Mouse (Mus musculus) hematopoietic multipotent progenitor cell, adult 10-12 weeks (in vitro differentiated cells): ENCODE results near the gene Krtap2-4. TPM values are rescaled to one million over a fixed set of nuclear protein-coding genes. Genes with fewer than 3 reads are reported as not detected.

Experiments used
- polyA plus RNA-seq: library from polyadenylated mRNA; stranded (reverse); fragments of >175 nt; gene quantifications from 2 replicates; pipeline ENCODE4 v1.2.3, GENCODE M21; 2012; ENCODE audit warnings: low replicate concordance

Gene Krtap2-4
- polyA plus RNA-seq, result not detected in 2 replicates

DNA sequence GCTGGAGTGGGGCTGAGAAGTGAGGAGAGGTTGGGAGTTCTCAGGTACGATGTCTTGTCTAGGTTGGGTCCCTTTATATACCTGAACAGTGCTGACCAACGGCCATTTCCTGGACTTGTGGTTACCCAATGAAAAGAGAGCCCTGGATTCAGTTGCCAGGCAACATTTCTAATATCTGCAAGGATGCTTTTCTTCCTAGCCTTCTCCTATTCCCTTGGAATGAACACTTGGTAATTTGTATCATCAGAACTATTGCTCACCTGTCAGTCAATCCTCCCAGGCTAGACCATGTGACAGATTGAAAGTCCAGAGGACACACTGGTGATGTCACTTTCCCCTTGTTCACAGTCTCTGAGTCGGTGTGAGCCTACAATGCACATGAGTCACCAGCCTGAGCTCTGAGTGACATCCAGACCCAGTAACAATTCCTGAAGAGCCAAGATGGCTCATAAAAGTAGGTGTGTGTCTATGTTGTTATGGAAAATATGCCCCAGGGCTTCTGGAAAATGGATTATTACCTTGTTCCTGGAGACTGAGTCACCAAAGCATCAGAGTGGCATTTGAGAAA is at the start of gene Krtap2-4:
Gene Krtap2-4 (minus strand): TSS at position 51 of the 568 bp plus-strand sequence.

DNA sequence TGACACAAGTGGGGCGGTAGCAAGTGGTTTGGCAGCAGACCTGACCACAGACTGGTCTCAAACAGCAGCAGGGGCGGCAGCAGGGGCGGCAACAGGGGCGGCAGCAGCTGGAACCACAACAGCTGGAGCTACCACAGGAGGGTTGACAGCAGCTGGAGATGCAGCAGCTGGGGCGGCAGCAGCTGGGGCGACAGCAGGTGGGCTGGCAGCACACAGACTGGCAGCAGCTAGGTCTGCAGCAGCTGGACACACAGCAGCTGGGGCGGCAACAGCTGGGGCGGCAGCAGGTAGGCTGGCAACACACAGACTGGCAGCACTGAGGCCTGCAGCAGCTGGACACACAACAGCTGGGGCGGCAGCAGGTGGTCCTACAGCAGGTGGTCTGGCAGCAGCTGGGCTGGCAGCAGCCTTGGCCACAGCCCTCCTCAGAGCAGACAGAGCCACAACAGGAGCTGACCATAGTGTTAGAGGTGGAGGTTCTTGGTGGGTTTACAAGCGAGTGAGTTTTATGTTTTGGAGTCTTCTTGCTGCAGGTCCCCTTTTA is 43.9 kb upstream of the Krtap2-4 start, which contains the start of gene Gm11563:
Gene Gm11563 (minus strand): TSS at position 494 of the 544 bp plus-strand sequence.

DNA sequence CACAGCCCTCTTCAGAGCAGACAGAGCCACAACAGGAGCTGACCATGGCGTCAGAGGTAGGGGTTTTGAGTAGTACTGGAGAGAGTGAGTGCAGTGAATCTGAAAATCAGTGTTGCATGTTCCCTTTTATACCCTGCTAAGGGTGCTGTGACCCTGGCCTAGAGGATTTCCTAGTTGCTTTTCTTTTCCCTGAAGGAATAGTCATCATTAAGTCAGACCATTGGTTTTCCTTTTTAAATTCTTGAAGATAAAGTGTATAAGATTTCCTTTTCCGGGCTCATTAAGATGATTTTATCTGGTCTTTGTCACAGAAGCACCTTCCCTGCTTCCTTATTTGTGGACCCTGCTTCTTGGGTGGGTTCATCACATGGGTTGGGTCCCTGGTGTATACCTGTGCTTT is 35.5 kb upstream of the Krtap2-4 start, which contains the start of gene Gm11555:
Gene Gm11555 (minus strand): TSS at position 101 of the 400 bp plus-strand sequence.

DNA sequence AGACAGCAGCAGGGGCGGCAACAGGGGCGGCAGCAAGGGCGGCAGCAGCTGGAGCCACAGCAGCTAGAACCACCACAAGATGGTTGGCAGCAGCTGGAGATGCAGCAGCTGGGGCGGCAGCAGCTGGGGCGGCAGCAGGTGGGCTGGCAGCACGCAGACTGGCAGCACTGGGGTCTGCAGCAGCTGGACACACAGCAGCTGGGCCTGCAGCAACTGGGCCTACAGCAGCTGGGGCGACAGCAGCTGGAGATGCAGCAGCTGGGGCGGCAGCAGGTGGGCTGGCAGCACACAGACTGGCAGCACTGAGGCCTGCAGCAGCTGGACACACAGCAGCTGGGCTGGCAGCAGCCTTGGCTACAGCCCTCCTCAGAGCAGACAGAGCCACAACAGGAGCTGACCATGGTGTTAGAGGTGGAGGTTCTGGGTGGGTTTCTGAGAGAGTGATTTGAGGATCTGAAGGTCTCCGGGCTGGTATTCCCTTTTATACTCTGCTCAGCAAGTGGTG is 29.0 kb upstream of the Krtap2-4 start, which contains the start of gene Krtap4-7:
Gene Krtap4-7 (minus strand): TSS at position 455 of the 505 bp plus-strand sequence.

DNA sequence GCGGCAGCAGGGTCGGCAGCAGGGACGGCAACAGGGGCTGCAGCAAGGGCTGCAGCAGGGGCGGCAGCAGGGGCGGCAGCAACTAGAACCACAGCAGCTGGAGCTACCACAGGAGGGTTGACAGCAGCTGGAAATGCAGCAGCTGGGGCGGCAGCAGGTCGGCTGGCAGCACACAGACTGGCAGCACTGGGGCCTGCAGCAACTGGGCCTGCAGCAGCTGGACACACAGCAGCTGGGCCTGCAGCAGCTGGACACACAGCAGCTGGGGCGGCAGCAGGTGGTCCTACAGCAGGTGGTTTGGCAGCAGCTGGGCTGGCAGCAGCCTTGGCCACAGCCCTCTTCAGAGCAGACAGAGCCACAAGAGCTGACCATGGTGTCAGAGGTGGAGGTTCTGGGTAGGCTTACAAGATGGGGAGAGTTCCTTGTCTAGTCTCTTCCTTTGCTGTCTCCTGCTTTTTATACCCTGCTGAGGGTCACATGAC is 20.0 kb upstream of the Krtap2-4 start, which contains the start of gene Krtap4-2:
Gene Krtap4-2 (minus strand): TSS at position 432 of the 482 bp plus-strand sequence.

DNA sequence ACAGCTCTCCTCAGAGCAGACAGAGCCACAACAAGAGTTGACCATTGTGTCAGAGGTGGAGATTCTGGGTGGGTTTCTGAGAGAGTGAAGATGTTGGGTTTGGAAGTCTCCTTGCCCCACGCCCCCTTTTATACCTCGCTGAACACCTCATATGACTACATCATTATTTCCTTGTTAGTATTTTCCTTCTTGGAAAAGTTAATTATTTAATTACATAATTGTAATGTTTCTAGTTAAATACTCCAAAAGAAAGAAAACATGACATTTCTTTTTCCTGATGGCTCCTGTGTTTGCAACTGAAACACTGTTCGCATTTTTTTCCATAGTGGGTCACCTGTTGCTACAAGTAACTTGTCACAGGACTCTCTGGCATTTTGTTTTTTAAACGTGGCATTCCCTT is 13.5 kb upstream of the Krtap2-4 start, which contains the start of gene Krtap4-1:
Gene Krtap4-1 (minus strand): TSS at position 101 of the 400 bp plus-strand sequence.

DNA sequence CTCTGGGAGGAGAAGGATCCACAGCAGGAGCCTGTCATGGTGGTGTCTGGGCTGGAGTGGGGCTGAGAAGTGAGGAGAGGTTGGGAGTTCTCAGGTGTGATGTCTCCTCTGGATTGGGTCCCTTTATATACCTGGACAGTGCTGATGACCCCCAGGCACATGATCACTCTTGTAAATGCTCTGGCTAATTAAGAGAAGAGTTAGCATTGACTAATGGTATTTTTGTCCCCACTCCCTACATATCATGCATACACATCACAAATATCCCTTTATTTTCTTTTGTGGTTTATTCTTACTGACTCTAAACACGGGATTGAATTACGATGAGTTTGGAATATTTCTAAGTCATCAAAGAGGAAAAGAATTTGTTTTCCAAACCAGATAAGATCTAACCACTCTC is 5.7 kb upstream of the Krtap2-4 start, which contains the start of gene Gm11562:
Gene Gm11562 (minus strand): TSS at position 101 of the 400 bp plus-strand sequence.

DNA sequence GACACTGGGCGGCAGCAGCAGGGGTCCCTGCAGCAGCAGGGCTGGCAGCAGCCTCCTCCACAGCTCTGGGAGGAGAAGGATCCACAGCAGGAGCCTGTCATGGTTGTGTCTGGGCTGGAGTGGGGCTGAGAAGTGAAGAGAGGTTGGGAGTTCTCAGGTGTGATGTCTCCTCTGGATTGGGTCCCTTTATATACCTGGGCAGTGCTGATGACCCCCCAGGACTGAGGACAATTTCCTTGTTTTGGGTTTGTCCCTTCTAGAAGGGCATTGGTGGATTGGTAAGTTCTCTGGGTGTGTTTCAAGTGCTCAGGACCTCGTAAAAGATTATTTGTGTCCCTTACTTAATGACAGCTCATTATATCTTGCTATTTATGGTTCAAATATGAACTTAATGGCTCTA is 4.6 kb downstream of the Krtap2-4 start, which contains the start of gene Gm11937:
Gene Gm11937 (minus strand): TSS at position 101 of the 400 bp plus-strand sequence.

DNA sequence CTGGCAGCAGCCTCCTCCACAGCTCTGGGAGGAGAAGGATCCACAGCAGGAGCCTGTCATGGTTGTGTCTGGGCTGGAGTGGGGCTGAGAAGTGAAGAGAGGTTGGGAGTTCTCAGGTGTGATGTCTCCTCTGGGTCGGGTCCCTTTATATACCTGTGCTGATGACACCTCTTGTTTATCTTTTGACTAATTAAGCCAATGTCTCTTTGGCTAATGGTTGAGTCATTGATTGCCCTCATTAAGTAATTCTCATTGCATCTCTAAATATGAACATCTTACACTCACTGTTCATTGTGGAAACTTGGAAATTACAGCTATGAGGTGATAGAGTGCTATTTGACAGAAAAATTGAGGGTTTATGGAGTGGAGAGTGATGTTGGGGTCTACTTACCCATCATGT is 11.4 kb downstream of the Krtap2-4 start, which contains the start of gene Gm11938:
Gene Gm11938 (minus strand): TSS at position 101 of the 400 bp plus-strand sequence.

DNA sequence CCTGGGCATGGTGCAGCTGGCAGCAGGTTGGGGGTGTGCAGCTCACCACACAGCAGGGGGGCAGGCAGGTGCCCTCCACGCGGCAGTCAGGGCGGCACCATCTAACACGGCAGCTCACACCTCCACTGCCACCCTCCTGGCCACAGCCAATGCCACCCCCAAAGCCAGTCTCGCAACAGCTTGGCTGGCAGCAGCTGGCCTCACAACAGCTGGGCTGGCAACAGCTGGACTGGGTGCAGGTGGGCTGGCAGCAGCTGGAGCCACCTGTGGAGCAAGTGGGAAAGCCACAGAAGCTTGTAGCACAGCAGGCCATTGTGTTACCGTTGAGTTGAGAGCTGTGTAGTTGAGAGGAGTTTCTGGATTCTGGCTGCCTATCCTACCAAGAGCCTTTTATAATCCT is 16.9 kb downstream of the Krtap2-4 start, which contains the start of gene Krtap9-3:
Gene Krtap9-3 (minus strand): TSS at position 364 of the 400 bp plus-strand sequence.

DNA sequence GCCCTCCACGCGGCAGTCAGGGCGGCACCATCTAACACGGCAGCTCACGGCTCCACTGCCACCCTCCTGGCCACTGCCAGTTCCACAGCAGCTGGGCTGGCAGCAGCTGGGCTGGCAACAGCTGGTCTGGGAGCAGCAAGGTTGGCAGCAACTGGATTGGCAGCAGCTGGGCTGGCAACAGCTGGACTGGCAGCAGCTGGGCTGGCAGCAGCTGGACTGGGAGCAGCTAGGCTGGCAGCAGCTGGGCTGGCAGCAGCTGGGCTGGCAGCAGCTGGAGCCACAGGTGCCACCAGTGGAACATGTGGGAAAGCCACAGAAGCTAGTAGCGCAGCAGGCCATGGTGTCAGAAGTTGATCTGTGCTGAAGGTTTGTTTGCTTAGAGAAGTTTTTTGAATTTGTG is 23.7 kb downstream of the Krtap2-4 start, which contains the start of gene Krtap1-3:
Gene Krtap1-3 (minus strand): TSS at position 359 of the 400 bp plus-strand sequence.

DNA sequence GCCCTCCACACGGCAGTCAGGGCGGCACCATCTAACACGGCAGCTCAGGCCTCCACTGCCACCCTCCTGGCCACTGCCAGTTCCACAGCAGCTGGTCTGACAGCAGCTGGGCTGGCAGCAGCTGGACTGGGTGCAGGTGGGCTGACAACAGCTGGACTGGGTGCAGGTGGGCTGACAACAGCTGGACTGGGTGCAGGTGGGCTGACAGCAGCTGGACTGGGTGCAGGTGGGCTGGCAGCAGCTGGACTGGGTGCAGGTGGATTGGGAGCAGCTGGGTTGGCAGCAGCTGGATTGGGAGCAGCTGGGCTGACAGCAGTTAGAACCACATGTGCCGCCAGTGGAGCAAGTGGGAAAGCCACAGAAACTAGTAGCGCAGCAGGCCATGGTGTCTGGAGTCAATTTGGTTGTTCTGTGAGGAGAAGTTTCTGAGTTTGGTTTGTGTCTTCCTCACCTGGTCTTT is 31.4 kb downstream of the Krtap2-4 start, which contains the start of gene Krtap1-4:
Gene Krtap1-4 (minus strand): TSS at position 410 of the 460 bp plus-strand sequence.

DNA sequence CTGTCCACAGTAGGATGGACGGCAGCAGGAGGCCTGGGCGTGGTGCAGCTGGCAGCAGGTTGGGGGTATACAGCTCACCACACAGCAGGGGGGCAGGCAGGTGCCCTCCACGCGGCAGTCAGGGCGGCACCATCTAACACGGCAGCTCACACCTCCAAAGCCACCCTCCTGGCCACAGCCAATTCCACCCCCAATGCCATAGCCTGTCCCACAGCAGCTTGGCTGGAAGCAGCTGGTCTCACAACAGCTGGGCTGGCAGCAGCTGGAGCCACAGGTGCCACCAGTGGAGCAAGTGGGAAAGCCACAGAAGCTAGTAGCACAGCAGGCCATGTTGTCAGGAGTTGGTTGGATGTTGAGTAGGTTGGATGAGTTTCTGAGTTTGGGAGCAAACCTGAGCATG is 34.0 kb downstream of the Krtap2-4 start, which contains the start of gene Krtap1-5:
Gene Krtap1-5 (minus strand): TSS at position 381 of the 400 bp plus-strand sequence.

DNA sequence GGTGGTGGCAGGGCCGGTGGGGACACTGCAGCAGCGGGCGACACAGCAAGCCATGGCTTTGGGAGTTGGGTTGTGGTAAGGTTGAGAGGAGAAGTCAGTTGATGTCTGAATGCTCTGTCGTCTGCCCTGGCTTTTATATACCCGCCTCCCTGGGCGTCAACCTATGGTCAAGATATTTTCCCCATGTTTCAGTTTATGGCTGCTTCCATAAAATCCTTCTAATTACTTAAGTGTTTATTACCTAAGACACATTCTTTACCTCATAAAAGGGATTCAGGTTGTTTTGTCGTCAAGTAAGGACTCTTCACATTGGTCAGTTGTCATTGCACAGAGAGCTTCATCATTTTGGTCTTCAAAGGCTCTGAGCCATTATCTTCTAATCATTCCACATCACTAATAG is 48.1 kb downstream of the Krtap2-4 start, which contains the start of gene Krtap3-1:
Gene Krtap3-1 (minus strand): TSS at position 101 of the 400 bp plus-strand sequence.

Other genes starting within 250 kb of the Krtap2-4 start
- gene Krt28, start 239.9 kb downstream of the Krtap2-4 start, polyA plus RNA-seq, result not detected in 2 replicates
- 4.0 and 10.0 TPM in 2 replicates for gene Krt10, start 225.5 kb downstream of the Krtap2-4 start, polyA plus RNA-seq
- gene Krt12, start 192.6 kb downstream of the Krtap2-4 start, polyA plus RNA-seq, result not detected in 2 replicates
- not detected in 2 replicates for gene Krt20, start 176.7 kb downstream of the Krtap2-4 start, polyA plus RNA-seq
- gene Krt23, start 121.7 kb downstream of the Krtap2-4 start, polyA plus RNA-seq, result not detected in 2 replicates
- not detected in 2 replicates for gene Krt39, start 93.5 kb downstream of the Krtap2-4 start, polyA plus RNA-seq
- gene Krt40, start 71.7 kb downstream of the Krtap2-4 start, polyA plus RNA-seq, result not detected in 2 replicates
- gene Krtap3-3, start 64.0 kb downstream of the Krtap2-4 start, polyA plus RNA-seq, result not detected in 2 replicates
- not detected in 2 replicates for gene Krtap3-2, start 58.0 kb downstream of the Krtap2-4 start, polyA plus RNA-seq
- not detected in 2 replicates for gene Gm11939, start 55.4 kb downstream of the Krtap2-4 start, polyA plus RNA-seq
- gene Krtap3-1, start 48.2 kb downstream of the Krtap2-4 start, polyA plus RNA-seq, result not detected in 2 replicates
- not detected in 2 replicates for gene Krtap1-5, start 33.8 kb downstream of the Krtap2-4 start, polyA plus RNA-seq
- gene Krtap1-4, start 31.2 kb downstream of the Krtap2-4 start, polyA plus RNA-seq, result not detected in 2 replicates
- not detected in 2 replicates for gene Krtap1-3, start 23.5 kb downstream of the Krtap2-4 start, polyA plus RNA-seq
- not detected in 2 replicates for gene Krtap9-3, start 16.7 kb downstream of the Krtap2-4 start, polyA plus RNA-seq
- gene Gm11938, start 11.5 kb downstream of the Krtap2-4 start, polyA plus RNA-seq, result not detected in 2 replicates
- not detected in 2 replicates for gene Gm11937, start 4.7 kb downstream of the Krtap2-4 start, polyA plus RNA-seq
- gene Gm11562, start 5.6 kb upstream of the Krtap2-4 start, polyA plus RNA-seq, result not detected in 2 replicates
- gene Krtap4-1, start 13.4 kb upstream of the Krtap2-4 start, polyA plus RNA-seq, result not detected in 2 replicates
- gene Krtap4-2, start 20.2 kb upstream of the Krtap2-4 start, polyA plus RNA-seq, result not detected in 2 replicates
- not detected in 2 replicates for gene Krtap4-7, start 29.2 kb upstream of the Krtap2-4 start, polyA plus RNA-seq
- gene Gm11555, start 35.4 kb upstream of the Krtap2-4 start, polyA plus RNA-seq, result not detected in 2 replicates
- not detected in 2 replicates for gene Gm11563, start 44.1 kb upstream of the Krtap2-4 start, polyA plus RNA-seq
- not detected in 2 replicates for gene Krtap4-6, start 51.1 kb upstream of the Krtap2-4 start, polyA plus RNA-seq
- gene Gm14190, start 75.9 kb upstream of the Krtap2-4 start, polyA plus RNA-seq, result not detected in 2 replicates
- not detected in 2 replicates for gene Gm14180, start 119.4 kb upstream of the Krtap2-4 start, polyA plus RNA-seq
- gene Gm11595, start 158.1 kb upstream of the Krtap2-4 start, polyA plus RNA-seq, result not detected in 2 replicates
- not detected in 2 replicates for gene Krtap4-8, start 165.9 kb upstream of the Krtap2-4 start, polyA plus RNA-seq
- gene Krtap4-9, start 170.4 kb upstream of the Krtap2-4 start, polyA plus RNA-seq, result not detected in 2 replicates
- not detected in 2 replicates for gene Gm11596, start 178.6 kb upstream of the Krtap2-4 start, polyA plus RNA-seq
- gene Gm11569, start 184.1 kb upstream of the Krtap2-4 start, polyA plus RNA-seq, result not detected in 2 replicates
- not detected in 2 replicates for gene Gm11554, start 189.6 kb upstream of the Krtap2-4 start, polyA plus RNA-seq
- not detected in 2 replicates for gene Krtap4-13, start 195.0 kb upstream of the Krtap2-4 start, polyA plus RNA-seq
- not detected in 2 replicates for gene Gm11564, start 200.8 kb upstream of the Krtap2-4 start, polyA plus RNA-seq
- not detected in 2 replicates for gene 2300003K06Rik, start 223.2 kb upstream of the Krtap2-4 start, polyA plus RNA-seq
- not detected in 2 replicates for gene Krtap4-16, start 236.8 kb upstream of the Krtap2-4 start, polyA plus RNA-seq
- not detected in 2 replicates for gene Gm11568, start 243.1 kb upstream of the Krtap2-4 start, polyA plus RNA-seq
- gene Gm11559, start 249.6 kb upstream of the Krtap2-4 start, polyA plus RNA-seq, result not detected in 2 replicates